22 mouse cellular contexts compared by ENCODE assay signal in the genomic region with DNA sequence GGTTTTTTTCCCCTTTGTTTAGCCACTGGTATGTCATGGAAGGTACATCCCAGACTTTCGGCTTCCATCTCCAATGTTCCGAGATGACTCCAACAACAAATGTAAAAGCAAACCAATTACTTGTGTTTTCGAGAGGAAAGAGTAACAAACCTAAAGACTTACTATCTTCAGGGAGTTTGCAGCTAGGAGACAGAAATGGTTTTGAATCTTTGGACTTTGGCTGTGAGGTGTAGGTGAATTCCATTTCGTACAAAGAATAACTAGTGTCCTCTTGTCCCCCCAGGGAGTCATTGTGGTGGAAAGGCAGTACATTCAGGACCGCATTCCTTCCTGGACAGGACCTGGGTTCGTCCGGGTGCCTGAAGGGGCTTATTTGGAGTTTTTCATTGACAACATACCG. TPM values are rescaled to one million over a fixed set of nuclear protein-coding genes. Genes with fewer than 3 reads are reported as not detected.
"Had no signal": no experiment of that assay in that cellular context is flagged by ENCODE, and none has a peak within 500 bp of the region (broad histone marks: within the 10 kb centered on the region; RNA-seq: fewer than 3 reads in every experiment).

No protein-coding gene starts in this region.

- H3K4me1 ChIP-seq: megakaryocyte, embryonic 14.5 days; midbrain, embryonic 13.5 days; neural tube, embryonic 12.5 days had no signal

- H3K36me3 ChIP-seq: midbrain, embryonic 13.5 days; midbrain, embryonic 15.5 days; neural tube, embryonic 12.5 days had no signal

- H3K27me3 ChIP-seq: lung, embryonic 15.5 days; midbrain, embryonic 13.5 days; midbrain, embryonic 15.5 days; neural tube, embryonic 12.5 days; stomach, embryonic 15.5 days had no signal

- ATAC-seq: lung, postnatal 0 days; midbrain, embryonic 13.5 days; midbrain, embryonic 15.5 days had no signal

- H3K9me3 ChIP-seq: lung, embryonic 15.5 days; midbrain, embryonic 13.5 days; midbrain, embryonic 15.5 days; neural tube, embryonic 12.5 days; stomach, embryonic 15.5 days had no signal

- DNase-seq: lung, adult 2 months; lung, postnatal 14 days; lung, postnatal 36 days; right cerebral cortex, postnatal 14 days; thymus, adult 2 months; thymus, postnatal 25 days; thymus, postnatal 4 days had no signal

- H3K9ac ChIP-seq: lung, embryonic 15.5 days; midbrain, embryonic 13.5 days; midbrain, embryonic 15.5 days; neural tube, embryonic 12.5 days; stomach, embryonic 15.5 days had no signal

- H3K27ac ChIP-seq: lung, embryonic 15.5 days; macrophage; midbrain, embryonic 13.5 days; midbrain, embryonic 15.5 days; neural tube, embryonic 12.5 days; stomach, embryonic 15.5 days; stomach, postnatal 0 days had no signal

- H3K4me3 ChIP-seq: lung, embryonic 15.5 days; megakaryocyte, embryonic 14.5 days; midbrain, embryonic 13.5 days; midbrain, embryonic 15.5 days; neural tube, embryonic 12.5 days; stomach, embryonic 15.5 days had no signal

- H3K4me2 ChIP-seq: lung, embryonic 15.5 days; midbrain, embryonic 11.5 days; midbrain, embryonic 13.5 days; midbrain, embryonic 15.5 days; neural tube, embryonic 12.5 days; stomach, embryonic 15.5 days had no signal

RNA-seq across cellular contexts. Expression of gene Gm6993, which starts 58.0 kb away (rescaled TPM):
- polyA plus RNA-seq: lung, adult 2 months; lung, embryonic 15.5 days; lung, postnatal 0 days; macrophage; midbrain, embryonic 11.5 days; midbrain, embryonic 13.5 days; midbrain, embryonic 15.5 days; midbrain, postnatal 0 days; neural tube, embryonic 12.5 days; neural tube, embryonic 14.5 days; spleen, adult 2 months; stomach, embryonic 15.5 days; stomach, postnatal 0 days; testis, adult 2 months; thymus, adult 2 months; urinary bladder, adult 2 months had no signal
